Mouse (Mus musculus) brain, embryonic 14.5 days (tissue): ENCODE measurements at regions not wholly inside any gene's neighbourhood (a gene's known extent, or its start where the extent isn't known, plus 50 kb on each side); places are given as distances from the start of the nearest gene placed in this dataset.

Experiments used
- CTCF ChIP-seq: fragments of 200-500 bp; IDR thresholded peaks from 2 replicates; pipeline ENCODE4 v1.5.1; 2012; ENCODE audit warnings: inconsistent platforms, mild to moderate bottlenecking, moderate library complexity, borderline replicate concordance; ENCODE audit not compliant: insufficient read depth, insufficient read length; ENCODE audit errors: extremely low read depth
- POLR2A ChIP-seq: fragments of 200-500 bp; IDR thresholded peaks from 2 replicates; pipeline ENCODE4 v1.6.1; 2012; ENCODE audit warnings: mild to moderate bottlenecking, inconsistent platforms, borderline replicate concordance; ENCODE audit not compliant: poor library complexity, insufficient read depth, insufficient read length, severe bottlenecking; ENCODE audit errors: extremely low read depth

DNA sequence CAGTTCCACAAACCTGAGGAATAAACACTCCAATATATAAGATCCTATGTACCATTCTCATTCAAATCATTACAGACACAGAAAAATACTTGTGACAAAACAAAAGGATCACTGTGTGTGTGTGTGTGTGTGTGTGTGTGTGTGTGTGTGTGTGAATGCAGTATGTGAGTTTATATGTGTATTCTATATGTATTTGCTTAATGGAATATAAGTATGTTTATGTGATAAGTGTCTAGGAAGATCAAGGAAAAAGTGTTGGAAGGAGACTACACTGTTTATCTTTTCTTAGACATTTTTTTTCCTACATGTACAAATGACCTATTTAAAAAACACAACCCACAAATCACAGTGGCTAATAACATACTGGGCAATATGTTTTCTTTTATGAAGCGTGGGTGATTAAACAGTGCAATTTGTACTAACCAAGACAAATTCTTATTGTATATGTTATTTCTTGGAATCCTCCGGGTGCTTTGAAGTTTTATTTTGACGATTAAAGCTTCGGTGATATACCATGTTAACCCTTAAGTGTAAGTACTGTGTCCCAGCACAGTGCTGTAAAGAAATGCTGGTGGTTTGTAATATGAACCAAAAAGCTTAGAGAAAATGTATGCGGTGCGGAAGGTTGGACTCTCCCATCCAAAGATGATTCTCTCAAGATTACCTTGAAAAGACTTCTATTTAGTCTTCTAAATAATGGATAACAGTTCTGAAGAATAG lies 171.6 kb upstream of the Btbd3 start:
- no peak for TF ChIP-seq CTCF
- no peak for TF ChIP-seq POLR2A
